Mouse (Mus musculus): ENCODE measurements around the gene Map3k14. TPM values are rescaled to one million over a fixed set of nuclear protein-coding genes. Genes with fewer than 3 reads are reported as not detected.

Gene Map3k14
- polyA plus RNA-seq, 2 experiments, result 0.18 to 0.47 TPM

GRCm38 (mm10) chr11:103235702-103236101, 31.6 kb downstream of the Map3k14 start:
- no peaks in the 10 kb centered on the region for H3K36me3 ChIP-seq (replicated peaks; ENCODE audit: control insufficient read depth, insufficient read depth, low read depth)
- H3K4me3 ChIP-seq (ENCODE audit: insufficient read depth in 1 of 2, low read depth in 2 of 2, low read length in 2 of 2), result no peak overlapping the region
- TF ChIP-seq EP300 (IDR thresholded peaks at IDR 0.05; ENCODE audit: low read depth), result no peak
- no peak for TF ChIP-seq CTCF (IDR thresholded peaks at IDR 0.05; ENCODE audit: low read depth)
- no peak overlapping the region for H3K27ac ChIP-seq
- H3K9ac ChIP-seq (replicated peaks), result no peak overlapping the region
- ATAC-seq (ENCODE audit: insufficient read depth) (no peak), DNase-seq (ENCODE audit: low read depth in 3 of 3, low spot score in 3 of 3) (no peak)
- no peaks in the 10 kb centered on the region for H3K27me3 ChIP-seq (ENCODE audit: control insufficient read depth, insufficient read depth, low read length)
- WGBS (ENCODE audit: insufficient replicate concordance), result 59% methylated on average over 11 of the region's 11 CpGs
- no peaks in the 10 kb centered on the region for H3K9me3 ChIP-seq (ENCODE audit: control insufficient read depth, low read length)
- no peak overlapping the region for H3K4me2 ChIP-seq (ENCODE audit: low read depth)
- no peaks in the 10 kb centered on the region for H3K4me1 ChIP-seq (replicated peaks; ENCODE audit: control insufficient read depth in 2 of 2, insufficient read depth in 2 of 2, low read length in 1 of 2)

- no peak overlapping the region for H3K27ac ChIP-seq
- H3K27me3 ChIP-seq (ENCODE audit: control insufficient read depth, insufficient read depth, low read length), result no peaks in the 10 kb centered on the region
- H3K4me2 ChIP-seq (ENCODE audit: low read depth), result no peak overlapping the region
- 62% methylated on average over 1 of the region's 1 CpGs for WGBS (ENCODE audit: insufficient replicate concordance)
- ATAC-seq (ENCODE audit: insufficient read depth), result no peak
- no peak for DNase-seq (ENCODE audit: low read depth in 3 of 3, low spot score in 3 of 3)
- H3K4me1 ChIP-seq (replicated peaks; ENCODE audit: control insufficient read depth in 2 of 2, insufficient read depth in 2 of 2, low read length in 1 of 2), result no peaks in the 10 kb centered on the region
- TF ChIP-seq CTCF (IDR thresholded peaks at IDR 0.05; ENCODE audit: low read depth), result no peak
- H3K36me3 ChIP-seq (replicated peaks; ENCODE audit: control insufficient read depth, insufficient read depth, low read depth), result no peaks in the 10 kb centered on the region
- H3K4me3 ChIP-seq (ENCODE audit: insufficient read depth in 1 of 2, low read depth in 2 of 2, low read length in 2 of 2), result no peak overlapping the region
- H3K9ac ChIP-seq (replicated peaks), result no peak overlapping the region
- H3K9me3 ChIP-seq (ENCODE audit: control insufficient read depth, low read length), result no peaks in the 10 kb centered on the region
These were observed 32.8 kb downstream of the Map3k14 start for GRCm38 (mm10) chr11:103234447-103234846.

- H3K4me3 ChIP-seq (ENCODE audit: insufficient read depth in 1 of 2, low read depth in 2 of 2, low read length in 2 of 2), result no peak overlapping the region
- peak in 2 of 3 experiments; percentile 19 to 23 for DNase-seq (ENCODE audit: low read depth in 3 of 3, low spot score in 3 of 3)
- peak; percentile 90 for TF ChIP-seq CTCF (IDR thresholded peaks at IDR 0.05; ENCODE audit: low read depth)
- no peak for TF ChIP-seq EP300 (IDR thresholded peaks at IDR 0.05; ENCODE audit: low read depth)
- 24% methylated on average over 7 of the region's 7 CpGs for WGBS (ENCODE audit: insufficient replicate concordance)
- no peak overlapping the region for H3K27ac ChIP-seq
- no peak overlapping the region for H3K9ac ChIP-seq (replicated peaks)
- ATAC-seq (ENCODE audit: insufficient read depth), result no peak
- no peaks in the 10 kb centered on the region for H3K9me3 ChIP-seq (ENCODE audit: control insufficient read depth, low read length)
- H3K4me1 ChIP-seq (replicated peaks; ENCODE audit: control insufficient read depth in 2 of 2, insufficient read depth in 2 of 2, low read length in 1 of 2), result no peaks in the 10 kb centered on the region
- H3K27me3 ChIP-seq (ENCODE audit: control insufficient read depth, insufficient read depth, low read length), result no peaks in the 10 kb centered on the region
- no peaks in the 10 kb centered on the region for H3K36me3 ChIP-seq (replicated peaks; ENCODE audit: control insufficient read depth, insufficient read depth, low read depth)
- H3K4me2 ChIP-seq (ENCODE audit: low read depth), result no peak overlapping the region
These were observed 34.3 kb downstream of the Map3k14 start for GRCm38 (mm10) chr11:103232966-103233365.

- Histone ChIP-seq H3K36me3 (replicated peaks; ENCODE audit: control insufficient read depth, insufficient read depth, low read depth) (no peaks in the 10 kb centered on the region), H3K4me3 (ENCODE audit: insufficient read depth in 1 of 2, low read depth in 2 of 2, low read length in 2 of 2) (no peak overlapping the region), H3K27me3 (ENCODE audit: control insufficient read depth, insufficient read depth, low read length) (no peaks in the 10 kb centered on the region), H3K4me1 (replicated peaks; ENCODE audit: control insufficient read depth in 2 of 2, insufficient read depth in 2 of 2, low read length in 1 of 2) (no peaks in the 10 kb centered on the region), H3K9me3 (ENCODE audit: control insufficient read depth, low read length) (no peaks in the 10 kb centered on the region), H3K9ac (replicated peaks) (no peak overlapping the region), H3K27ac (no peak overlapping the region), H3K4me2 (ENCODE audit: low read depth) (no peak overlapping the region)
- 76% methylated on average over 7 of the region's 7 CpGs for WGBS (ENCODE audit: insufficient replicate concordance)
- ATAC-seq (ENCODE audit: insufficient read depth) (no peak), DNase-seq (ENCODE audit: low read depth in 3 of 3, low spot score in 3 of 3) (no peak)
- TF ChIP-seq EP300 (IDR thresholded peaks at IDR 0.05; ENCODE audit: low read depth), result no peak
- TF ChIP-seq CTCF (IDR thresholded peaks at IDR 0.05; ENCODE audit: low read depth), result no peak
These were observed 35.9 kb downstream of the Map3k14 start for GRCm38 (mm10) chr11:103231367-103231766.

GRCm38 (mm10) chr11:103230626-103231025, 36.6 kb downstream of the Map3k14 start:
- no peaks in the 10 kb centered on the region for H3K4me1 ChIP-seq (replicated peaks; ENCODE audit: control insufficient read depth in 2 of 2, insufficient read depth in 2 of 2, low read length in 1 of 2)
- WGBS (ENCODE audit: insufficient replicate concordance), result 81% methylated on average over 19 of the region's 19 CpGs
- no peak overlapping the region for H3K4me3 ChIP-seq (ENCODE audit: insufficient read depth in 1 of 2, low read depth in 2 of 2, low read length in 2 of 2)
- H3K9me3 ChIP-seq (ENCODE audit: control insufficient read depth, low read length), result no peaks in the 10 kb centered on the region
- TF ChIP-seq CTCF (IDR thresholded peaks at IDR 0.05; ENCODE audit: low read depth) (no peak), EP300 (IDR thresholded peaks at IDR 0.05; ENCODE audit: low read depth) (no peak)
- no peaks in the 10 kb centered on the region for H3K36me3 ChIP-seq (replicated peaks; ENCODE audit: control insufficient read depth, insufficient read depth, low read depth)
- H3K4me2 ChIP-seq (ENCODE audit: low read depth), result no peak overlapping the region
- ATAC-seq (ENCODE audit: insufficient read depth), result no peak
- DNase-seq (ENCODE audit: low read depth in 3 of 3, low spot score in 3 of 3), result no peak
- no peak overlapping the region for H3K9ac ChIP-seq (replicated peaks)
- H3K27me3 ChIP-seq (ENCODE audit: control insufficient read depth, insufficient read depth, low read length), result no peaks in the 10 kb centered on the region
- no peak overlapping the region for H3K27ac ChIP-seq

Data from liver, embryonic 14.5 days (tissue).